Mouse (Mus musculus): ENCODE results near the gene Eif1ad. TPM values are rescaled to one million over a fixed set of nuclear protein-coding genes. Genes with fewer than 3 reads are reported as not detected.
A peak's percentile ranks its signal among the peaks of the same experiment; 100 is the strongest.

The Eif1ad gene
- polyA plus RNA-seq, 1 experiment from 2014 or later = 45.8 TPM

DNA sequence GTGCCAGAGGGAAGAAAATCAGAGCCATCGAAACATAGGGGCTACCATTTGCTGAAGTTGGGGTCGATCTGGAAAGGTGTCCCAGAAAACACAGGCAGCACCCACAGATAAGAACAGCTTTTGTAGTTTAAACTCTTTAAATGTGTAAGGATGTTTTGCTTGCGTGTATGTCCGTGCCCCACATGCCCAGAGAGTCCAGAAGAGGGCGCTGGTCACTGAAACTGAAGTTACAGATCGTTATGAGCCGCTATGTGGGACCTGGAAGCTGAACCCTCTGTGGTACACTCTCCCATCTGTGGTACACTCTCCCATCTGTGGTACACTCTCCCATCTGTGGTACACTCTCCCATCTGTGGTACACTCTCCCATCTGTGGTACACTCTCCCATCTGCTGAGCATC is 40.6 kb downstream of the Eif1ad start:
- Histone ChIP-seq H3K27ac (ENCODE audit: low read length) (peak overlapping the region; percentile 81), H3K27me3 (ENCODE audit: control insufficient read depth, insufficient read depth, low read length) (no peaks in the 10 kb centered on the region), H3K36me3 (ENCODE audit: control insufficient read depth, insufficient read depth, low read length) (no peaks in the 10 kb centered on the region), H3K9me3 (replicated peaks; ENCODE audit: control insufficient read depth, low read length) (no peaks in the 10 kb centered on the region), H3K4me1 (ENCODE audit: control insufficient read depth, insufficient read depth, low read length) (no peaks in the 10 kb centered on the region), H3K9ac (ENCODE audit: low read length) (peak overlapping the region; percentile 78), H3K4me3 (replicated peaks; ENCODE audit: low read length) (peak overlapping the region; percentile 58), H3K4me2 (ENCODE audit: low read depth, low read length) (peak overlapping the region; percentile 79)
- ATAC-seq (ENCODE audit: insufficient read depth, low FRiP score) = peak; percentile 57
- 9% methylated on average over 7 of the region's 7 CpGs for WGBS

DNA sequence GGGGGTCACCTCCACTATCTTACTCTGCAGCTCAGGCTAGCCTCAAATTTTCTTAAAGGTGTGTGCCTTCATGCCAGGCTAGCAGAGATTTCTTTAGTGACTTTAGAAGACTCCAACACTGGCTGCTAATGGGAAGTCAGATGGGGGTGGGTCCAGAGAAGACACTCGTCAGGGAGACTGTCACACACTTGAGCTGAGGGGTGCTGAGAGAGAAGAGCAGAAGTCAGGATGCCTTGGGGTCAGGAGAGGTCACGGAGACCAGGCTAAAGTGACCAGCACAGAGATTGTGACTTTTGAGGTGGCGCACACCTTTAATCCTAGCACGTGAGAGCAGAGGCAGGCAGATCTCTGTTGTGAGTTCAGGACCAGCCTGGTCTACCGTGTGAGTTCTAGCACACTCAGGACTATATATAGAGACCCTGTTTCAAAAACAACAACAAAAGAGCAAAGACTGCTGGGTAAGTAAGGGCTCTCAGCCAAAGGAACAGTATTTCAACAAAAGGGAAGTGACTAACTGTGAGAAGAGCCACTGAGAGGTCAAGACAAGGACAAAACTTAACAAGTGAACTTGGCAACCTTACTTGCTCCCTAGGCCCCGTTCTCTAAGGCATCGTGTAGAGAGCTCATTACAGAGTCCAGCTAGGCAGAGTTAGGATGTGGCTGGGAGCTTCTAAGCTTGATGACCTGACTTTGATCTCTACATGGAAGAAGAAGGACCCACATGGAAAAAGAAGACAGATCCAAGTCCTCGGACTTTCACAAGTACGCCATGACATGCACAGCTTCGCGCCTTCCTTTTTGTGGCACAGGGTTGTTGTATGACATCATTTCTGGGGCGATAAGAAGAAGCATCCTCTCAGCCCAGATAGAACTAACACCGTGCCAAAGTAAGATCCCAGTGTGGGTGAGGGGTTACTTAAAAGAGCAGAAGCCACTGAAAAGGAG is 41.8 kb downstream of the Eif1ad start:
- Histone ChIP-seq H3K9me3 (replicated peaks; ENCODE audit: control insufficient read depth, low read length) (no peaks in the 10 kb centered on the region), H3K9ac (ENCODE audit: low read length) (no peak overlapping the region), H3K36me3 (ENCODE audit: control insufficient read depth, insufficient read depth, low read length) (no peaks in the 10 kb centered on the region), H3K4me2 (ENCODE audit: low read depth, low read length) (peak overlapping the region; percentile 79; the same call in 1 of the 2 replicates), H3K27me3 (ENCODE audit: control insufficient read depth, insufficient read depth, low read length) (no peaks in the 10 kb centered on the region), H3K4me3 (replicated peaks; ENCODE audit: low read length) (no peak overlapping the region), H3K4me1 (ENCODE audit: control insufficient read depth, insufficient read depth, low read length) (no peaks in the 10 kb centered on the region), H3K27ac (ENCODE audit: low read length) (no peak overlapping the region)
- WGBS = 82% methylated on average over 13 of the region's 13 CpGs
- ATAC-seq (ENCODE audit: insufficient read depth, low FRiP score) = no peak

DNA sequence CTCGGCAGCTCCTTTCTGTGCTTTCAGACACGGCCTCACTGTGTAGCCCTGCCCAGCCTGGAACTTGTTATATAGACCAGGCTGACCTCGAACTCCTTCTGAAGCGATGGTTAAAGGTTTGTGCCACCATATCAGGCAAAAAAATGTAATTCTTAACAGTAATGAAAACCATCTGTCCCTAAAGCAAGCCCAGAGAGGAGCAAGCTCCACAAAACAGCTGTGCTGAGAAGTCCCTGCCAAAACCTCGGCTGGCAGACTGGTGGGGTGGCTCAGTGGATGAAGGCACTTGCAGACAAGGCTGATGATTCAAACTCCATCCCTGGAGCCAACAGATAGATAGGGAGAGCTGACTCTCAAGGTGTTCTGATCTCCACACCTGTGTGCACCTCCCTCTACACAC is 42.5 kb downstream of the Eif1ad start:
- H3K27me3 ChIP-seq (ENCODE audit: control insufficient read depth, insufficient read depth, low read length) = no peaks in the 10 kb centered on the region
- WGBS = 71% methylated on average over 5 of the region's 5 CpGs
- H3K4me2 ChIP-seq (ENCODE audit: low read depth, low read length) = no peak overlapping the region
- H3K27ac ChIP-seq (ENCODE audit: low read length) = no peak overlapping the region
- no peak overlapping the region for H3K4me3 ChIP-seq (replicated peaks; ENCODE audit: low read length)
- ATAC-seq (ENCODE audit: insufficient read depth, low FRiP score) = no peak
- H3K9me3 ChIP-seq (replicated peaks; ENCODE audit: control insufficient read depth, low read length) = no peaks in the 10 kb centered on the region
- no peaks in the 10 kb centered on the region for H3K36me3 ChIP-seq (ENCODE audit: control insufficient read depth, insufficient read depth, low read length)
- H3K4me1 ChIP-seq (ENCODE audit: control insufficient read depth, insufficient read depth, low read length) = no peaks in the 10 kb centered on the region
- H3K9ac ChIP-seq (ENCODE audit: low read length) = no peak overlapping the region

DNA sequence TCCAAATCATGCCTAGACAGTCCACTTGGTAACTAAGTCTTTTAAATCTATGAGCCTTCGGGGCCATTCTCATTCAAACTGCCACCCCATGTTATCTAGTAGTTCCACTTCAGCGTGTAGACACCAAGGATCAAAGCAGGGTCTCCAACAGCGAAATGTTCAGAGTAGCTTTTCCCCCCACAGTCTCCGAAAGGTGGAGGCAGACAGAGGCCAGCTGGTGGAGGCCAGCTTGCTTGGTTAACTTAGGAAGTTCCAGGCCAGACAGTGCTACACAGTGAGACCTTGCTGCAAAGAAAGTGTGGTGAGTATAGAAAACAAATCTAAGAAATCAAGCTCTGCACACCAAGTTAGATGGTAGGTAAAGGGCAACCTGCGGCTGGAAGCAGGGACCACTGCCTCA is 44.1 kb downstream of the Eif1ad start:
- Histone ChIP-seq H3K4me2 (ENCODE audit: low read depth, low read length) (no peak overlapping the region), H3K4me1 (ENCODE audit: control insufficient read depth, insufficient read depth, low read length) (no peaks in the 10 kb centered on the region), H3K4me3 (replicated peaks; ENCODE audit: low read length) (no peak overlapping the region), H3K9me3 (replicated peaks; ENCODE audit: control insufficient read depth, low read length) (no peaks in the 10 kb centered on the region), H3K27ac (ENCODE audit: low read length) (no peak overlapping the region), H3K27me3 (ENCODE audit: control insufficient read depth, insufficient read depth, low read length) (no peaks in the 10 kb centered on the region), H3K36me3 (ENCODE audit: control insufficient read depth, insufficient read depth, low read length) (no peaks in the 10 kb centered on the region), H3K9ac (ENCODE audit: low read length) (no peak overlapping the region)
- 81% methylated on average over 5 of the region's 5 CpGs for WGBS
- ATAC-seq (ENCODE audit: insufficient read depth, low FRiP score) = no peak

DNA sequence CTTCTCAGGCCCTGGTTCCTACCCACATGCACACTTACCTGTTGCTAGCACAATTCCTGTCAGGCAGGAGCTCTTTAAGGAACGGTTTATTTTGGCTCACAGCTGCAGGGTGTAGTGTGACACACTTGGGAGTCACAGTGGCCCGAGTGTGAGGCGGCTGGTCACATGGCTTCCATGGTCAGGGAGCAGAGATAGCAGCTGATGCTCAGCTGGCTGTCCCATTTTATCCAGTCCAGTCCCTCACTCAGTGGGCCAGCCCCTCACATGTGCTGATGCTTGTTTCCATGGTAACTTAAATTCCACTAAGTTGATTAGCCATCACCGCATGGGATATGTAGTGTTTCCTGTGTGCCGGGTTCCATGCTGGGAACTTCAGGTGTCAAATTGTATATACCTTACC is 45.4 kb downstream of the Eif1ad start:
- no peaks in the 10 kb centered on the region for H3K9me3 ChIP-seq (replicated peaks; ENCODE audit: control insufficient read depth, low read length)
- no peak overlapping the region for H3K4me3 ChIP-seq (replicated peaks; ENCODE audit: low read length)
- ATAC-seq (ENCODE audit: insufficient read depth, low FRiP score) = no peak
- H3K4me1 ChIP-seq (ENCODE audit: control insufficient read depth, insufficient read depth, low read length) = no peaks in the 10 kb centered on the region
- H3K36me3 ChIP-seq (ENCODE audit: control insufficient read depth, insufficient read depth, low read length) = no peaks in the 10 kb centered on the region
- no peak overlapping the region for H3K9ac ChIP-seq (ENCODE audit: low read length)
- H3K27ac ChIP-seq (ENCODE audit: low read length) = no peak overlapping the region
- no peaks in the 10 kb centered on the region for H3K27me3 ChIP-seq (ENCODE audit: control insufficient read depth, insufficient read depth, low read length)
- WGBS = 60% methylated on average over 5 of the region's 5 CpGs
- H3K4me2 ChIP-seq (ENCODE audit: low read depth, low read length) = no peak overlapping the region

DNA sequence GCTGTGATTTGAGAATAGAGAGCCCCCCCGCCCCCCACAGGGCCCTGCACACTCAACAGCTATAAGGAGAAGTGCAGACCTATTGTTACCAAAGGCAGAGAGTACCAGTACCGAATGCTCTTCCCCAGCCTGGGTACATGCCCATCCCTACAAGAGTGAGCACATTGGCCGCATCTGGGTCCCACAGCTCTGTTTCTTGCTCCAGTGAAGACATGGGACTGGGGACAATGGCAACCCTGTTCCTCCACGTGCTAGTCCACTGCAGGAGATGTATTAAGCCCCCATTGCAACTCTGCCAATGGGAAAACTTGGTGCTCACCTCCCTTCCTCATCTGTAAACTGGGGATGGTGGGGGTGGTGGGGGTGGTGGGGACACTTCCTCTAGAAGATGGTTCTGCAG is 47.3 kb downstream of the Eif1ad start:
- ATAC-seq (ENCODE audit: insufficient read depth, low FRiP score) = no peak
- Histone ChIP-seq H3K27me3 (ENCODE audit: control insufficient read depth, insufficient read depth, low read length) (no peaks in the 10 kb centered on the region), H3K4me1 (ENCODE audit: control insufficient read depth, insufficient read depth, low read length) (no peaks in the 10 kb centered on the region), H3K9me3 (replicated peaks; ENCODE audit: control insufficient read depth, low read length) (no peaks in the 10 kb centered on the region), H3K9ac (ENCODE audit: low read length) (no peak overlapping the region), H3K4me2 (ENCODE audit: low read depth, low read length) (no peak overlapping the region), H3K27ac (ENCODE audit: low read length) (no peak overlapping the region), H3K4me3 (replicated peaks; ENCODE audit: low read length) (no peak overlapping the region), H3K36me3 (ENCODE audit: control insufficient read depth, insufficient read depth, low read length) (no peaks in the 10 kb centered on the region)
- WGBS = 70% methylated on average over 4 of the region's 4 CpGs

DNA sequence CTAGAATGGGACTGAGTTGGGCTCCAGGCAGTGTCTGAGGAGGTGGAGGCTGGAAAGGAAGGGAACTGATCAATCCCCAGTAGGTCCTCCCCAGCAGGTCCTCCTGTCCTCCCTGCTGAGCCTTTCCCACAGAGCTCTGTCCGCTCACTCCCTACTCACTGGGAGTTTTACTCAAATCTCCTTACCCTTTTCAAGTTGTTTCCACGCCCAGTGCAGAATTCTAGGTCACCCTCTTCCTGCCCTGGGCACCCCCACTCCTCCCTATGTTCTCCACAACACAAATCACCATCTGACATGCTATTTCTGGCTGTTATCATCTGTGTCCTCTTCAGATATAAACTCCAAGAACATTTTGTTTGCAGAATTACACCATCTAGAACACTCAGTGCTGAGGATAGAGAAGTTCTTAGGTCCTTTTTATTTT is 48.0 kb downstream of the Eif1ad start:
- H3K27me3 ChIP-seq (ENCODE audit: control insufficient read depth, insufficient read depth, low read length) = no peaks in the 10 kb centered on the region
- H3K27ac ChIP-seq (ENCODE audit: low read length) = no peak overlapping the region
- no peak overlapping the region for H3K4me2 ChIP-seq (ENCODE audit: low read depth, low read length)
- H3K4me1 ChIP-seq (ENCODE audit: control insufficient read depth, insufficient read depth, low read length) = no peaks in the 10 kb centered on the region
- no peak overlapping the region for H3K4me3 ChIP-seq (replicated peaks; ENCODE audit: low read length)
- no peaks in the 10 kb centered on the region for H3K9me3 ChIP-seq (replicated peaks; ENCODE audit: control insufficient read depth, low read length)
- ATAC-seq (ENCODE audit: insufficient read depth, low FRiP score) = no peak
- no peak overlapping the region for H3K9ac ChIP-seq (ENCODE audit: low read length)
- no peaks in the 10 kb centered on the region for H3K36me3 ChIP-seq (ENCODE audit: control insufficient read depth, insufficient read depth, low read length)
- 72% methylated on average over 2 of the region's 2 CpGs for WGBS

DNA sequence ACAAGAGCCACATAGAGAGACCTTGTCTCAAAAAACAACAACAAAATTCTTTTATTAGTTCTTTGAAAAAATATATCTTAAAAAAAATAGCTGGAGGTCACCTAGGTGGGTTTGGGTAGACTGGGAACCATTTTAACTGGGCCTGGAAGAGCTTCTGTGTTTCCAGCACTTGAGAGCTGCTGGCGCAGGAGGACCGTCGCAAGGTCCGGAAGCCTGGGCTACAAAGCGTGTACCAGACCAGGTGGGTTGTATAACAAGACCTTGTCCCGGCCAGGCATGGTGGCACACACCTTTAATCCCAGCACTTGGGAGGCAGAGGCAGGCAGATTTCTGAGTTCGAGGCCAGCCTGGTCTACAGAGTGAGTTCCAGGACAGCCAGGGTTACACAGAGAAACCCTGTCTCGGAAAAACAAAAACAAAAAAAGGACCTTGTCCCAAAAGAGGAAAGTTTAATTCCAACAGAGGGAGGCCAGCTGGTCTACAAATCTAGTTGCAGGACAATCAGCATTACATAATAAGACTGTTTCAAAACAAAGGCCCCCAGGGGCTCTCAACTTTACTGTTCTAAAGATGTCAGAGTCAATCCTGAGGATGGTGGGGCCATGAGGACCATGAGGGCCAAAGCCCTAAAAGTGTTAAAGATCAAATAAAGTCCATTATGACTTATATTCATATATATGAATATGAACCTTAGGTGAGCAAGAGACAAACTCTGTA is 52.4 kb downstream of the Eif1ad start:
- Histone ChIP-seq H3K4me3 (replicated peaks; ENCODE audit: low read length) (no peak overlapping the region), H3K36me3 (ENCODE audit: control insufficient read depth, insufficient read depth, low read length) (no peaks in the 10 kb centered on the region), H3K9ac (ENCODE audit: low read length) (no peak overlapping the region), H3K4me1 (ENCODE audit: control insufficient read depth, insufficient read depth, low read length) (peaks cover 8% of the 10 kb centered on the region; the same call in 1 of the 2 replicates), H3K27me3 (ENCODE audit: control insufficient read depth, insufficient read depth, low read length) (no peaks in the 10 kb centered on the region), H3K27ac (ENCODE audit: low read length) (no peak overlapping the region), H3K4me2 (ENCODE audit: low read depth, low read length) (no peak overlapping the region), H3K9me3 (replicated peaks; ENCODE audit: control insufficient read depth, low read length) (no peaks in the 10 kb centered on the region)
- no peak for ATAC-seq (ENCODE audit: insufficient read depth, low FRiP score)
- WGBS = 94% methylated on average over 8 of the region's 8 CpGs

DNA sequence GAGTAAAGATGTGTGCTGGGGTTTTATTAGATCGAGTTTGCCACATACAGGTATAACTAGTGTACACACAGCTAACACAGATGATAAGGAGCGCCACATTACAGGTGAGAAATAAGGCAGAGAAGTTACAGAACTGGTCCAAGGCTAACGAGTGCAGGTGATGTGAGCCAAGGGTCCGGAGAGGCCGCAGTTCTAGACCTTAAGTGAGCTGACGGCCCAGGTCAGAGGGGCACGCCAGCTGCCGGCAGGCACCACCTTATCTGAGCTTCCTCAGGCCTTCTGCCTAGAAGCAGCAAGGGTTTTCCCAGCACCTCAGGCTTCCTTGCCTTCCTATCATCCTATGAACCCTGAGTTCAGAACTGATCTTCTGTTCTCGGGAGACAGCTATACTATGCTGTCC is 53.1 kb downstream of the Eif1ad start:
- H3K9ac ChIP-seq (ENCODE audit: low read length) = no peak overlapping the region
- H3K4me3 ChIP-seq (replicated peaks; ENCODE audit: low read length) = no peak overlapping the region
- WGBS = 88% methylated on average over 9 of the region's 9 CpGs
- no peaks in the 10 kb centered on the region for H3K9me3 ChIP-seq (replicated peaks; ENCODE audit: control insufficient read depth, low read length)
- H3K4me1 ChIP-seq (ENCODE audit: control insufficient read depth, insufficient read depth, low read length) = peaks cover 9% of the 10 kb centered on the region; the same call in 1 of the 2 replicates
- no peaks in the 10 kb centered on the region for H3K36me3 ChIP-seq (ENCODE audit: control insufficient read depth, insufficient read depth, low read length)
- ATAC-seq (ENCODE audit: insufficient read depth, low FRiP score) = no peak
- H3K27ac ChIP-seq (ENCODE audit: low read length) = no peak overlapping the region
- no peak overlapping the region for H3K4me2 ChIP-seq (ENCODE audit: low read depth, low read length)
- no peaks in the 10 kb centered on the region for H3K27me3 ChIP-seq (ENCODE audit: control insufficient read depth, insufficient read depth, low read length)
